Mouse (Mus musculus): ENCODE data around the gene Dnph1. TPM values are rescaled to one million over a fixed set of nuclear protein-coding genes. Genes with fewer than 3 reads are reported as not detected.

The Dnph1 gene
- 11.5 and 16.2 TPM in 2 replicates for polyA plus RNA-seq (2011; ENCODE audit: insufficient read depth, insufficient read length, low replicate concordance, missing spikeins)

DNA sequence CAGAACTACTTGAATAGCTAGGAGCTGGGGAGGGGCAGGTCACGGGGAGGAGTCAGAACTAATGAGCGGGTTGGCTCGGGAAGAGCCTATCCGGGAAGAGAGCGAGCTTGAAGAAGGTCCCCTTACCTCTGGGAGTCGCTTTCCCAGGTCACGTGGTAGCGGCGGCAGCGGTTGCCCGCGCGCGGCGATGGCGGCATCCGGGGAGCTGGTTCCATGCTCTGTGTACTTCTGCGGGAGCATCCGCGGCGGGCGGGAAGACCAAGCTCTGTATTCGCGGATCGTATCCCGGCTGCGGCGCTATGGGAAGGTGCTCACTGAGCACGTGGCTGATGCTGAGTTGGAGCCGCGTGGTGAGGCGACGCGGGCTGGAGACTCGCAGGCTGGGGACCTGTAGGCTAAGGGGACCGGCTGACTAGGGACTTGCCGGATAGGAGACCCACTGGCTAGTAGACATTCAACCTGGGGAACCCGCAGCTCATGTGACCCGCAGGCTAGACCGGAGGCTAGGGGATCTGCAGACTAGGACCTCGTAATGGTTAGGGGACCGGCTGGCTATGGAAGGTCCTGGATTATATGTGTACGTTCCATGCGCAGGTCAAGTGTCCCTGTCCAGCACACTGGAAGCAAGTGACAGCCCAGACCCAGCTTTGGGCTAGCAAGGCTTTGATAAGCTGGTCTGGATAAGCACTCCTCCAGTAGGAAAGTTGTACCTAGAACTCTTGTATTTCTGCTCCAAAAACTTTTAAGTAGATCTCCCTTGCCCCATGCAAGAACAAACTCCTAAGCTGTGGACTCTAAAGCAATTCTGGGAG lies at the start of gene Dnph1:
Gene Dnph1 (plus strand): TSS at position 89 of the 812 bp plus-strand sequence.
- TF ChIP-seq CTCF (IDR thresholded peaks at IDR 0.05; ENCODE audit: control insufficient read depth, insufficient read depth, low read length) (no peak), POLR2A (IDR thresholded peaks at IDR 0.05; ENCODE audit: borderline replicate concordance, control insufficient read depth, low read depth, low read length) (no peak)
- 1% methylated on average over 44 of the region's 44 CpGs for WGBS
- H3K27ac ChIP-seq (ENCODE audit: control insufficient read depth, insufficient read depth, low read depth, low read length, poor library complexity) = no peak within 1 kb of the TSS

GRCm38 (mm10) chr17:46452683-46453082 lies 43.8 kb upstream of the Dnph1 start:
- TF ChIP-seq POLR2A (IDR thresholded peaks at IDR 0.05; ENCODE audit: borderline replicate concordance, control insufficient read depth, low read depth, low read length) = no peak
- no peak for TF ChIP-seq CTCF (IDR thresholded peaks at IDR 0.05; ENCODE audit: control insufficient read depth, insufficient read depth, low read length)
- Histone ChIP-seq H3K4me3 (replicated peaks; ENCODE audit: control insufficient read depth, low read depth, low read length) (no peak overlapping the region), H3K4me1 (ENCODE audit: control insufficient read depth, insufficient read depth, low read length) (no peaks in the 10 kb centered on the region), H3K27ac (ENCODE audit: control insufficient read depth, insufficient read depth, low read depth, low read length, poor library complexity) (no peak overlapping the region)
- WGBS = 56% methylated on average over 5 of the region's 5 CpGs

More for the DNA sequence above, at the start of gene Dnph1:
- H3K4me3 ChIP-seq (replicated peaks; ENCODE audit: control insufficient read depth, low read depth, low read length) = peak within 1 kb of the TSS; percentile 67
- peaks cover 1% of the 10 kb centered on the region; the same call in 1 of the 2 replicates for H3K4me1 ChIP-seq (ENCODE audit: control insufficient read depth, insufficient read depth, low read length)

DNA sequence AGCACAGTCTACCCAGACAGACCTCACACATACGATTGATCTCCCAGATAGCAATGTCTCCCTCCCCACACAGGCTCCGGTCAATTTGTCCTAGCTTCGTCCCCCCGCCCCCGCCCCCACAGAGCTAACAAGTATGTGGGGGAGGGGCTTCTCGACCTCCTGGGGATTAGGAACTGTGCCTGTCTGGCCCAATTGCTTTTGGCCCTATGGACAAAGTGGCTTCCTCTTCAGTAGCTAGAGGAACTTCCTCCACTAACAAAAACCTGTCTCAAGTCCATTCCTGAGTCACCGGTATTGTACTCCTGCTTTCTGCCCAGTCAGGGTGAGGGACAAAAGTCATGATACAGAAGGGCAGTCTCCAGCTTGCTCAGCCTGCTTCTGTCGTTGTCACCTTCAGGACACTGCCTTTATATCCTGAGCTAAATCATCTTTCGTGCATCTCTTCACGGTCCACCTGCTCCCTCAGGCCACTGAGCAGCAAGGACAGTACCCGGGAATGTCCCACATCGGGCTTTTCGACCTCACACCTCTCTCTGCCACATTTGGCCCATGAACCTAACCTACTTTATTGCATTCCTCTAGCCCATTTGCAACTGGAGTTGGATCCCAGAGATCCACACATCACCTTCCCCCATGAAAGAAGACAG lies 43.1 kb upstream of the Dnph1 start:
- WGBS = 16% methylated on average over 13 of the region's 13 CpGs
- no peaks in the 10 kb centered on the region for H3K4me1 ChIP-seq (ENCODE audit: control insufficient read depth, insufficient read depth, low read length)

GRCm38 (mm10) chr17:46453970-46454411 lies 42.5 kb upstream of the Dnph1 start:
- no peak overlapping the region for H3K4me3 ChIP-seq (replicated peaks; ENCODE audit: control insufficient read depth, low read depth, low read length)
- no peaks in the 10 kb centered on the region for H3K4me1 ChIP-seq (ENCODE audit: control insufficient read depth, insufficient read depth, low read length)
- no peak overlapping the region for H3K27ac ChIP-seq (ENCODE audit: control insufficient read depth, insufficient read depth, low read depth, low read length, poor library complexity)
- 5% methylated on average over 26 of the region's 26 CpGs for WGBS
- no peak for TF ChIP-seq CTCF (IDR thresholded peaks at IDR 0.05; ENCODE audit: control insufficient read depth, insufficient read depth, low read length)
- TF ChIP-seq POLR2A (IDR thresholded peaks at IDR 0.05; ENCODE audit: borderline replicate concordance, control insufficient read depth, low read depth, low read length) = no peak

More for the DNA sequence above, 43.1 kb upstream of the Dnph1 start:
- Histone ChIP-seq H3K4me3 (replicated peaks; ENCODE audit: control insufficient read depth, low read depth, low read length) (no peak overlapping the region), H3K27ac (ENCODE audit: control insufficient read depth, insufficient read depth, low read depth, low read length, poor library complexity) (no peak overlapping the region)
- no peak for TF ChIP-seq POLR2A (IDR thresholded peaks at IDR 0.05; ENCODE audit: borderline replicate concordance, control insufficient read depth, low read depth, low read length)

DNA sequence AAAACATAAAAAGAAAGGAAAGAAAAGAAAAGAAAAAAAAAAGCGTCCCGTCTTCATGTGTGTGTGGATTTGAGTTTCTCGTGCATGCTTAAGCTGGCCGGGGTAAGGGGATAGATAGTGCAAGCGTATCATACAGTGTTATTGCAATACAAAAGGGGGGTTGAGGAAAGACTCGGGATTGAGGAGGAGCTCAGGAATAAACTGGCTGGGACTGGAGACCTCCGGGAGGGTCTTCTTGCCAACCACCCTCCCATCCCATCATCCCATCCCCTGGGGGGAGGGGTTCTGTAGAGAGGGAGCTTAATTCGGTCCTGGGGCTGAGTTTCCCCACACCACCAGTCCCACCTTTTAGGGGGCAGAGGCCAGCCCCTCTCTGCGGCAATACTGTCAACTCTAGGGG lies 42.0 kb upstream of the Dnph1 start:
- TF ChIP-seq POLR2A (IDR thresholded peaks at IDR 0.05; ENCODE audit: borderline replicate concordance, control insufficient read depth, low read depth, low read length) (no peak), CTCF (IDR thresholded peaks at IDR 0.05; ENCODE audit: control insufficient read depth, insufficient read depth, low read length) (no peak)
- no peaks in the 10 kb centered on the region for H3K4me1 ChIP-seq (ENCODE audit: control insufficient read depth, insufficient read depth, low read length)
- H3K4me3 ChIP-seq (replicated peaks; ENCODE audit: control insufficient read depth, low read depth, low read length) = no peak overlapping the region
- 6% methylated on average over 9 of the region's 9 CpGs for WGBS
- H3K27ac ChIP-seq (ENCODE audit: control insufficient read depth, insufficient read depth, low read depth, low read length, poor library complexity) = no peak overlapping the region

- H3K4me1 ChIP-seq (ENCODE audit: control insufficient read depth, insufficient read depth, low read length) = no peaks in the 10 kb centered on the region
- 3% methylated on average over 33 of the region's 33 CpGs for WGBS
- TF ChIP-seq CTCF (IDR thresholded peaks at IDR 0.05; ENCODE audit: control insufficient read depth, insufficient read depth, low read length) = no peak
- TF ChIP-seq POLR2A (IDR thresholded peaks at IDR 0.05; ENCODE audit: borderline replicate concordance, control insufficient read depth, low read depth, low read length) = no peak
- no peak overlapping the region for H3K4me3 ChIP-seq (replicated peaks; ENCODE audit: control insufficient read depth, low read depth, low read length)
- no peak overlapping the region for H3K27ac ChIP-seq (ENCODE audit: control insufficient read depth, insufficient read depth, low read depth, low read length, poor library complexity)
Measured at GRCm38 (mm10) chr17:46455110-46455691, 41.3 kb upstream of the Dnph1 start.

DNA sequence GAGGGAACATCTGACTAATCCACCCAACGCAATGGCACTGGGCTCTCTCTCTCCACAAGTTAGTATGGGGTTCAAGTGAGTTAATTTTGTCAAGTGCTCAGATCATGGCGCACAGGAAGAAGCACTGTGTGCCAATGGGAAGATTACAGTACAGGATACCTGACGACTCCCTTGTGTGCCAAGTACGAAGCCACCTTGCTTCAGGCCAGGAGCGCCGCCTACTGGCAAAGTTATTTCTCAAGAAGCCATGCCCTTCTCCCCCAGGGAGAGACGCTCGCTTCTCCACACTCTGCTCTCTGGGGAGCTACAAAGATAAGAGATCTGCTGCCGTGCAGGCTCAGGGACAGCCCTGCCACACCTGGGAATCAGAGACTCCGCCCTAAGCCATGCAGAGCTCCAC lies 38.7 kb upstream of the Dnph1 start:
- 10% methylated on average over 10 of the region's 10 CpGs for WGBS

GRCm38 (mm10) chr17:46458439-46458838 lies 38.1 kb upstream of the Dnph1 start:
- TF ChIP-seq CTCF (IDR thresholded peaks at IDR 0.05; ENCODE audit: control insufficient read depth, insufficient read depth, low read length) = no peak
- no peak for TF ChIP-seq POLR2A (IDR thresholded peaks at IDR 0.05; ENCODE audit: borderline replicate concordance, control insufficient read depth, low read depth, low read length)
- H3K4me3 ChIP-seq (replicated peaks; ENCODE audit: control insufficient read depth, low read depth, low read length) = no peak overlapping the region
- WGBS = 50% methylated on average over 3 of the region's 3 CpGs

More for the DNA sequence above, 38.7 kb upstream of the Dnph1 start:
- peak; percentile 46 for TF ChIP-seq CTCF (IDR thresholded peaks at IDR 0.05; ENCODE audit: control insufficient read depth, insufficient read depth, low read length)
- no peak for TF ChIP-seq POLR2A (IDR thresholded peaks at IDR 0.05; ENCODE audit: borderline replicate concordance, control insufficient read depth, low read depth, low read length)
- Histone ChIP-seq H3K4me1 (ENCODE audit: control insufficient read depth, insufficient read depth, low read length) (no peaks in the 10 kb centered on the region), H3K27ac (ENCODE audit: control insufficient read depth, insufficient read depth, low read depth, low read length, poor library complexity) (no peak overlapping the region; the same call in 1 of the 2 replicates), H3K4me3 (replicated peaks; ENCODE audit: control insufficient read depth, low read depth, low read length) (no peak overlapping the region)

More at GRCm38 (mm10) chr17:46458439-46458838, 38.1 kb upstream of the Dnph1 start:
- no peaks in the 10 kb centered on the region for H3K4me1 ChIP-seq (ENCODE audit: control insufficient read depth, insufficient read depth, low read length)
- no peak overlapping the region for H3K27ac ChIP-seq (ENCODE audit: control insufficient read depth, insufficient read depth, low read depth, low read length, poor library complexity)
